Mouse (Mus musculus) liver, postnatal 0 days (tissue): ENCODE results near the gene Nacc1. TPM values are rescaled to one million over a fixed set of nuclear protein-coding genes. Genes with fewer than 3 reads are reported as not detected.

Experiments used
- ATAC-seq: fragments of 200-750 bp; cut with Nextera tagmentation; 2 replicates; pipeline ENCODE4 v1.8.0; 2017; ENCODE audit warnings: mild to moderate bottlenecking, moderate library complexity
- DNase-seq: peaks from one replicate; pipeline ENCODE4 v3.0.0-alpha.2; 2016
- H3K27ac ChIP-seq: fragments of 300-500 bp; sonication (generic); 2 replicates; pipeline ENCODE4 v1.5.1; 2014; ENCODE audit warnings: antibody characterized with exemption, moderate library complexity, mild to moderate bottlenecking, low read depth
- H3K27me3 ChIP-seq: fragments of 300-500 bp; sonication (generic); 2 replicates; pipeline ENCODE4 v1.6.1; 2014; ENCODE audit warnings: low read length, control low read depth, mixed read lengths; ENCODE audit not compliant: insufficient read depth
- H3K36me3 ChIP-seq: fragments of 300-500 bp; sonication (generic); replicated peaks from 2 replicates; pipeline ENCODE4 v1.6.1; 2014; ENCODE audit warnings: mild to moderate bottlenecking, control low read depth, low read length, moderate library complexity, mixed read lengths; ENCODE audit not compliant: insufficient read depth
- H3K4me1 ChIP-seq: fragments of 300-500 bp; sonication (generic); 2 replicates; pipeline ENCODE4 v1.6.1; 2014; ENCODE audit warnings: antibody characterized with exemption, mild to moderate bottlenecking, control low read depth; ENCODE audit not compliant: insufficient read depth
- H3K4me2 ChIP-seq: fragments of 300-500 bp; sonication (generic); 2 replicates; pipeline ENCODE4 v1.6.1; 2014; ENCODE audit warnings: low read depth, mild to moderate bottlenecking, low read length, moderate library complexity, mixed read lengths
- H3K4me3 ChIP-seq: fragments of 300-500 bp; sonication (generic); 2 replicates; pipeline ENCODE4 v1.5.1; 2014; ENCODE audit warnings: low read depth, low read length
- H3K9ac ChIP-seq: fragments of 300-500 bp; sonication (generic); replicated peaks from 2 replicates; pipeline ENCODE4 v1.6.1; 2014; ENCODE audit warnings: mild to moderate bottlenecking, moderate library complexity
- H3K9me3 ChIP-seq: fragments of 300-500 bp; sonication (generic); 2 replicates; pipeline ENCODE4 v1.6.1; 2016; ENCODE audit warnings: mild to moderate bottlenecking, control low read depth, low read length, mixed read lengths
- CTCF ChIP-seq: sonication (generic); IDR thresholded peaks from 2 replicates; pipeline ENCODE4 v1.5.1; 2016; ENCODE audit warnings: antibody characterized with exemption, low read depth
- EP300 ChIP-seq: IDR thresholded peaks from 2 replicates; pipeline ENCODE4 v1.6.1; 2016; ENCODE audit warnings: antibody characterized with exemption, low read depth, mild to moderate bottlenecking
- WGBS: fragments of 180-500 bp; shearing (Covaris S2); extraction: QIAGEN DNeasy Blood & Tissue Kit; methylation state at CpG from one replicate; pipeline ENCODE4 v1.1.7; 2014; ENCODE audit not compliant: insufficient replicate concordance; 5-methylcytosine and 5-hydroxymethylcytosine counted together
- polyA plus RNA-seq: library from polyadenylated mRNA; unstranded; fragments of >200 nt; fragmentation: Nextera tagmentation; extraction: Ambion mirVana; gene quantifications from 2 replicates; pipeline ENCODE4 v1.2.1, GENCODE M21; 2015

The Nacc1 gene
- polyA plus RNA-seq, 1 experiment from 2014 or later, result 3.6 TPM

DNA sequence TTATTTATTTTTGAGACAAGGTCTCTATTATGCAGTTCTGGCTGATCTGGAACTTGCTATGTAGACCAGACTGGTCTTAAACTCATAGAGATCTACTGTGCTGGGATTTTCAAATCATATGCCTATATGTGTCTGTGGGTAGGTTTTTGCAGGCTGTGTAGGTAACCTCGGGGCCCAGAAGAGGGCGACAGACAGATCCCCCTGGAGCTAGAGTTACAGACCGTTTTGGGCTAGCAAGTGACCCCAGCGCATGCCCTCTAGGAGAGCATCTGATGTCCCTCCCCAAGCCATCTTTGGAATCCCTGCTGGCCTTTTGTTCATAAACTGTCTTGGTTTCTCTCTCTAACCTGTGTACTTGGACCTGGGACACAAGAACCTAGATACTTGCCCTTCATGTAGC lies 33.1 kb downstream of the Nacc1 start:
- Histone ChIP-seq H3K9ac (no peak overlapping the region), H3K9me3 (no peaks in the 10 kb centered on the region), H3K27ac (0 out of 2 replicates have a peak overlapping the region, but pooled peaks have one; percentile 46), H3K4me2 (no peak overlapping the region), H3K4me1 (peaks cover 49% of the 10 kb centered on the region), H3K4me3 (no peak overlapping the region), H3K36me3 (no peaks in the 10 kb centered on the region), H3K27me3 (no peaks in the 10 kb centered on the region)
- TF ChIP-seq EP300, result no peak
- TF ChIP-seq CTCF, result peak; percentile 55
- 49% methylated on average over 4 of the region's 4 CpGs for WGBS
- no peak for DNase-seq
- no peak for ATAC-seq

DNA sequence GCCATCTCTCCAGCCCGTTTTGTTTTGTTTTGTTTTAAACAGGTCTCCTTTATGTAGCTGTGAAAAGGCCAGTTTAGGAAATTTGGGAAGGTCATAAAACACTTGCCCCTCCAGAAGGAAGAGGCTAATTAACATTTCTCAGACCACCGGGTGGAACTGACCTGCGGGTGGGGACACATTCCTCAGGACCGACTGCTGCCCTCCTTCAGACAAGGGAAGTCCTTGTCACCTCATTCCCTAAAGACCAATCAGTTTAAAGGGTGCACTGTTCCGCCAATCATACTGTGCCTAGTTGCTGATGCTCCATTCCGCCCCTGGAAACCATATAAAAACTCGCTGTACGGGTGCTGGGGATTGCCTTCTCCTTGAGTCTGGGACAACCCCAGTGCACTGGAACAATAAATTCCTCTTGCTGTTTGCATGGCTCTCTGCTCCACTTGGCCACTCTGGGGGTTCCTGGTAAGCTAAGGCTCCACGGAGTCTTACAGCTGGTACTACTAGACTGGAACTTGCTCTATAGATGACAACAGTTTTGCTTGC lies 34.5 kb downstream of the Nacc1 start:
- DNase-seq (peak; percentile 9), ATAC-seq (no peak)
- H3K27me3 ChIP-seq, result no peaks in the 10 kb centered on the region
- H3K9ac ChIP-seq, result no peak overlapping the region
- no peaks in the 10 kb centered on the region for H3K9me3 ChIP-seq
- no peak overlapping the region for H3K4me3 ChIP-seq
- no peak overlapping the region; the same call in 1 of the 2 replicates for H3K27ac ChIP-seq
- WGBS, result 71% methylated on average over 9 of the region's 9 CpGs
- H3K4me2 ChIP-seq, result no peak overlapping the region
- peaks cover 37% of the 10 kb centered on the region for H3K4me1 ChIP-seq
- H3K36me3 ChIP-seq, result no peaks in the 10 kb centered on the region
- TF ChIP-seq EP300 (no peak), CTCF (no peak)

DNA sequence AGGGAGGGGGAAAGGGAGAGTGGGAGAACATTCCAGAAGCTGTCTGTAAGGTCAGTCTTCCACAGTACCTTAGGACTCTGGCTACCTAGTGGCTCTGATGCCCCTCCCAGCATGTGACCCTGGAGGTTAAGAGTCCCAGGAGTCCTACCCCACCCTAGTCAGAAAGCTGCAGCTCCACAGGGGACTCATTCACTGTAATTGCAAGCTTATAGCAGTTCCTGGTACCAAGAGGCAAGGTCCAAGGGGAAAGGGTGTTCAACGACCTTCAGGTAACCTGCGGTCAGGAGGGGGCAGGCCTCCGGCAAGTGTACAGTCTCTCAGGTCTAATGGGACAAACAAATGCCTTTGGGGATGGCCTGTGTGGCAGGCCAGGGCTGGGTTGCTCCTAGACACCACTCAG lies 37.4 kb downstream of the Nacc1 start:
- Histone ChIP-seq H3K27ac (peak overlapping the region; percentile 45), H3K36me3 (no peaks in the 10 kb centered on the region), H3K4me1 (peaks cover 14% of the 10 kb centered on the region), H3K27me3 (no peaks in the 10 kb centered on the region), H3K9me3 (no peaks in the 10 kb centered on the region), H3K4me3 (no peak overlapping the region), H3K9ac (0 out of 2 replicates have a peak overlapping the region, but pooled peaks have one; percentile 1), H3K4me2 (no peak overlapping the region)
- peak; percentile 37 for DNase-seq
- TF ChIP-seq CTCF, result no peak
- no peak for TF ChIP-seq EP300
- WGBS, result 71% methylated on average over 3 of the region's 3 CpGs
- peak; percentile 74 for ATAC-seq

DNA sequence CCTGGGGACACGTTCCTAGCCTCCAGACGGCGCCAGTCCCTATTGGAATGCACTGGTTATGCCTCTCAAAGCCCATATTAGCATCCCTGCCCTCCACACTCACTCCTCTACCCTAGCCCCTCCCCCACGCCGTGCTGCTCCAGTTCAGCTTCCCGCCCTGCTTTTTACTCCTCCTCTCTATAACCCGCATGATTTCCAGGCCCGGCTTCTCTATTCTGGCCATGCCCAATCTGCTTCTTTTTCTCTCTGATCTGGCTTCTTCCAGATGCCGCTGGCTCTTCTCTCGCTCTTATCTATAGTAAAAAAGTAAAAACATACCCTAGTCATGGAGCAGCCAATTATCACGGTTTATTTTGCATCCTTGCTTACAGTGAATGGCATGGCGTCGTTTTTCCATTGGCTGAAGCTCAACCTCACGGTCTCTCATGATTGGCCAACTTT lies 40.2 kb downstream of the Nacc1 start:
- no peak overlapping the region for H3K4me3 ChIP-seq
- H3K27me3 ChIP-seq, result no peaks in the 10 kb centered on the region
- peak overlapping the region; percentile 34 for H3K27ac ChIP-seq
- peak overlapping the region; percentile 30 for H3K9ac ChIP-seq
- H3K9me3 ChIP-seq, result no peaks in the 10 kb centered on the region
- peak; percentile 65 for DNase-seq
- H3K36me3 ChIP-seq, result no peaks in the 10 kb centered on the region
- H3K4me2 ChIP-seq, result peak overlapping the region; percentile 56
- H3K4me1 ChIP-seq, result peaks cover 14% of the 10 kb centered on the region
- WGBS, result 8% methylated on average over 14 of the region's 14 CpGs
- TF ChIP-seq CTCF (peak; percentile 20; the same call in 1 of the 2 replicates), EP300 (no peak)
- ATAC-seq, result peak; percentile 18

DNA sequence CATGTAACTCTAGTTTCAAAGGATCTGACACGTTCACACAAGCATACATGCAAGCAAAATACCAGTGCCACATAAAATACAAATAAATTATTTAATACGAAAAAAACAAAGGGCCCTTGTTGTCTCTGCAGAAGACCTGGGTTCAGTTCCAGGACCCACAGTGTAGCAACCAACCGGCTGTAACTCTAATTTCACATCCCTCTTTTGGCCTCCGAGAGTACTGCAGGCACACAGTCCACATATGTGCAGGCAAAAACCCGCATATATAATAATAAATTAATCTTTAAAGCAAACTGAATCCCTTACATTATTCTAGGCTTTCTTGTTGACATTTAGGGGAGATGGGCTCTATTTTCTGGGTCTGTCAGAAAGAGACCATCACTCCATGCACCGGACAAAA lies 40.9 kb downstream of the Nacc1 start:
- DNase-seq, result no peak
- H3K36me3 ChIP-seq, result no peaks in the 10 kb centered on the region
- ATAC-seq, result no peak
- peaks cover 14% of the 10 kb centered on the region for H3K4me1 ChIP-seq
- TF ChIP-seq EP300 (no peak), CTCF (peak; percentile 42)
- no peak overlapping the region; the same call in 1 of the 2 replicates for H3K27ac ChIP-seq
- no peaks in the 10 kb centered on the region for H3K27me3 ChIP-seq
- H3K4me3 ChIP-seq, result no peak overlapping the region
- H3K9ac ChIP-seq, result no peak overlapping the region
- H3K4me2 ChIP-seq, result peak overlapping the region; percentile 56; the same call in 1 of the 2 replicates
- H3K9me3 ChIP-seq, result no peaks in the 10 kb centered on the region
- 56% methylated on average over 6 of the region's 6 CpGs for WGBS

DNA sequence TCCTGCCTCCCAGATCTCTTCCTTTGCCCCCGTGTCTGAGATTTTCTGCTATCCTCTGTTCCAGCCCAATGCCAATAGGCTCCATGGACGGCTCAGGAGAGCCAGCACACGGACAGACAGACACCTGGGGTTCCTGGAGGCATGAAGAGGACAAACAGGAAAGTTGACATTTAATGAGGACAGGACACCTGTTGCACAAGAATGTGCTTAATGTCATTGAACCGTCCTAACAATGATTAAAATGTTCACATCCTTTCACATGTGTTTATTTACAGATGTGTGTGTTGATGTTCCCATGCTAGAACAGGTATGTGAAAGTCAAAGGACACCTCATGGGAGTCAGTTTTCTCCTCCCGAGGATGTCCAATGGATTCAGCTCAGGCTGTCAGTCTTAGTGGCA lies 44.6 kb downstream of the Nacc1 start:
- Histone ChIP-seq H3K27ac (peak overlapping the region; percentile 88), H3K4me2 (0 out of 2 replicates have a peak overlapping the region, but pooled peaks have one; percentile 7), H3K9me3 (no peaks in the 10 kb centered on the region), H3K36me3 (no peaks in the 10 kb centered on the region), H3K4me3 (no peak overlapping the region), H3K9ac (no peak overlapping the region), H3K4me1 (peaks cover 16% of the 10 kb centered on the region), H3K27me3 (0 out of 2 replicates have a peak, but pooled peaks cover 4% of the 10 kb centered on the region)
- no peak for DNase-seq
- ATAC-seq, result peak; percentile 28
- WGBS, result 54% methylated on average over 5 of the region's 5 CpGs
- no peak for TF ChIP-seq CTCF
- peak; percentile 73; the same call in 1 of the 2 replicates for TF ChIP-seq EP300
